Mouse (Mus musculus) olfactory bulb, adult 2 months (tissue): Measurements from ENCODE around the gene Il17rc.

Experiments used
- CTCF ChIP-seq: fragments of 200-500 bp; IDR thresholded peaks from 2 replicates; pipeline ENCODE4 v1.5.1; 2012; ENCODE audit warnings: low read depth, mild to moderate bottlenecking, low read length, moderate library complexity; ENCODE audit not compliant: insufficient read depth
- POLR2A ChIP-seq: fragments of 200-500 bp; IDR thresholded peaks from 2 replicates; pipeline ENCODE4 v1.6.1; 2012; ENCODE audit warnings: mild to moderate bottlenecking, low read depth, low read length, moderate library complexity; ENCODE audit not compliant: insufficient read depth

GRCm38 (mm10) chr6:113505689-113506088 is 34.5 kb downstream of the Il17rc start:
- TF ChIP-seq CTCF = no peak
- no peak for TF ChIP-seq POLR2A
